Mouse (Mus musculus) MEL (cell line): ENCODE results near the gene Ifitm10. TPM values are rescaled to one million over a fixed set of nuclear protein-coding genes. Genes with fewer than 3 reads are reported as not detected.

Experiments used
- DNase-seq: peaks from one replicate; pipeline ENCODE4 v3.0.0; 2011; ENCODE audit warnings: low read depth, low spot score
- H3K27ac ChIP-seq: 2 replicates; pipeline ENCODE4 v1.5.1; 2012; ENCODE audit warnings: low read depth, mild to moderate bottlenecking, control low read depth, low read length, moderate library complexity; ENCODE audit not compliant: control insufficient read depth
- H3K27me3 ChIP-seq, 2 experiments: fragments of 150-350 bp in 1 of 2; sonication (generic) in 1 of 2; 2 replicates each; pipeline ENCODE4 v1.6.1; 2012; ENCODE audit warnings: low read length in 2 of 2, mild to moderate bottlenecking in 2 of 2, improper control_type of control experiment in 1 of 2, moderate library complexity in 1 of 2; ENCODE audit not compliant: insufficient read depth in 2 of 2, control insufficient read depth in 1 of 2
- H3K36me3 ChIP-seq, 2 experiments: 2 replicates each; pipeline ENCODE4 v1.6.1; 2012 to 2014; ENCODE audit warnings: low read length in 2 of 2, improper control_type of control experiment in 1 of 2, inconsistent platforms in 1 of 2, mild to moderate bottlenecking in 1 of 2; ENCODE audit not compliant: insufficient read depth in 2 of 2, control insufficient read depth in 1 of 2
- H3K4me1 ChIP-seq, 2 experiments: fragments of 150-350 bp in 1 of 2; sonication (generic) in 1 of 2; 2 replicates each; pipeline ENCODE4 v1.6.1; 2012; ENCODE audit warnings: low read length in 2 of 2, improper control_type of control experiment in 1 of 2, mild to moderate bottlenecking in 1 of 2; ENCODE audit not compliant: insufficient read depth in 2 of 2, control insufficient read depth in 1 of 2
- H3K4me3 ChIP-seq, 2 experiments: fragments of 150-350 bp in 1 of 2; sonication (generic) in 1 of 2; 2 replicates each; pipeline ENCODE4 v1.5.1; 2012; ENCODE audit warnings: low read depth in 2 of 2, low read length in 2 of 2, mild to moderate bottlenecking in 2 of 2, moderate library complexity in 2 of 2, control low read depth in 1 of 2, improper control_type of control experiment in 1 of 2; ENCODE audit not compliant: control insufficient read depth in 1 of 2, insufficient read depth in 1 of 2
- H3K79me2 ChIP-seq: 2 replicates; pipeline ENCODE4 v1.6.1; 2012; ENCODE audit warnings: mild to moderate bottlenecking, low read length, moderate library complexity; ENCODE audit not compliant: control insufficient read depth, poor library complexity, insufficient read depth
- H3K9ac ChIP-seq: 2 replicates; pipeline ENCODE4 v1.6.1; 2012; ENCODE audit warnings: low read depth, mild to moderate bottlenecking, control low read depth, low read length, moderate library complexity; ENCODE audit not compliant: control insufficient read depth, poor library complexity, severe bottlenecking
- H3K9me3 ChIP-seq: fragments of 150-350 bp; sonication (generic); replicated peaks from 2 replicates; pipeline ENCODE4 v1.6.1; 2012; ENCODE audit warnings: mild to moderate bottlenecking, low read length, improper control_type of control experiment, moderate library complexity; ENCODE audit not compliant: insufficient read depth
- EP300 ChIP-seq, 2 experiments: IDR thresholded peaks; 2 replicates each; pipeline ENCODE4 v1.6.1; 2011; ENCODE audit warnings: improper control_type of control experiment in 2 of 2, low read length in 2 of 2, low read depth in 1 of 2, mild to moderate bottlenecking in 1 of 2
- ETS1 ChIP-seq: IDR thresholded peaks from 2 replicates; pipeline ENCODE4 v1.6.1; 2012; ENCODE audit warnings: low read depth, mild to moderate bottlenecking, inconsistent platforms, low read length, improper control_type of control experiment, moderate library complexity
- GABPA ChIP-seq: IDR thresholded peaks from 2 replicates; pipeline ENCODE4 v1.6.1; 2012; ENCODE audit warnings: low read depth, mild to moderate bottlenecking, inconsistent platforms, low read length, improper control_type of control experiment, moderate library complexity
- GATA1 ChIP-seq: IDR thresholded peaks from 2 replicates; pipeline ENCODE4 v1.6.1; 2011; ENCODE audit warnings: low read depth, low read length, improper control_type of control experiment
- JUND ChIP-seq: IDR thresholded peaks from 2 replicates; pipeline ENCODE4 v1.6.1; 2011; ENCODE audit warnings: low read depth, mild to moderate bottlenecking, improper control_type of control experiment, low read length
- MAX ChIP-seq: IDR thresholded peaks from 2 replicates; pipeline ENCODE4 v1.6.1; 2011; ENCODE audit warnings: low read length, improper control_type of control experiment
- MYC ChIP-seq: IDR thresholded peaks from 2 replicates; pipeline ENCODE4 v1.6.1; 2011; ENCODE audit warnings: low read depth, mild to moderate bottlenecking, low read length, improper control_type of control experiment, moderate library complexity
- NELFE ChIP-seq: IDR thresholded peaks from 2 replicates; pipeline ENCODE4 v1.6.1; 2011; ENCODE audit warnings: low read depth, low read length, improper control_type of control experiment
- POLR2A ChIP-seq, 2 experiments: IDR thresholded peaks; 2 replicates each; pipeline ENCODE4 v1.6.1; 2011 to 2012; ENCODE audit warnings: low read length in 2 of 2, mild to moderate bottlenecking in 2 of 2, control low read depth in 1 of 2, improper control_type of control experiment in 1 of 2, low read depth in 1 of 2, moderate library complexity in 1 of 2; ENCODE audit not compliant: control insufficient read depth in 1 of 2, insufficient read depth in 1 of 2, poor library complexity in 1 of 2
- TAL1 ChIP-seq: IDR thresholded peaks from 2 replicates; pipeline ENCODE4 v1.6.1; 2012; ENCODE audit warnings: mild to moderate bottlenecking, inconsistent platforms, low read length, moderate library complexity, mixed read lengths
- TBP ChIP-seq: IDR thresholded peaks from 2 replicates; pipeline ENCODE4 v1.8.0; 2011; ENCODE audit warnings: low read depth, low read length, improper control_type of control experiment
- TCF12 ChIP-seq: IDR thresholded peaks from 2 replicates; pipeline ENCODE4 v1.6.1; 2014; ENCODE audit warnings: low read depth, mild to moderate bottlenecking, inconsistent platforms, low read length, improper control_type of control experiment, moderate library complexity
- UBTF ChIP-seq: IDR thresholded peaks from 2 replicates; pipeline ENCODE4 v1.6.1; 2012; ENCODE audit warnings: low read depth, mild to moderate bottlenecking, inconsistent platforms, low read length, improper control_type of control experiment, moderate library complexity, borderline replicate concordance; ENCODE audit not compliant: insufficient read depth
- USF1 ChIP-seq: IDR thresholded peaks from 2 replicates; pipeline ENCODE4 v1.6.1; 2014; ENCODE audit warnings: low read depth, mild to moderate bottlenecking, inconsistent platforms, low read length, improper control_type of control experiment, moderate library complexity
- ZMIZ1 ChIP-seq: IDR thresholded peaks from 2 replicates; pipeline ENCODE4 v1.6.1; 2012; ENCODE audit warnings: low read depth, mild to moderate bottlenecking, inconsistent platforms, low read length, improper control_type of control experiment, moderate library complexity
- ZNF384 ChIP-seq: IDR thresholded peaks from 2 replicates; pipeline ENCODE4 v1.6.1; 2012; ENCODE audit warnings: low read depth, mild to moderate bottlenecking, inconsistent platforms, low read length, improper control_type of control experiment
- polyA plus RNA-seq, 2 experiments: library from polyadenylated mRNA; stranded (reverse) in 1 of 2; unstranded in 1 of 2; fragments of >175 nt in 1 of 2; fragments of >200 nt in 1 of 2; gene quantifications; 2 replicates each; pipeline versions ENCODE4 v1.2.1 to v1.2.4; 2012; ENCODE audit warnings: low replicate concordance in 2 of 2, low read depth in 1 of 2; ENCODE audit not compliant: insufficient read length in 2 of 2, insufficient read depth in 1 of 2, missing spikeins in 1 of 2
- total RNA-seq: library from RNA; depleted of rRNA; stranded (reverse); fragments of 300-350 nt; gene quantifications from 2 replicates; pipeline ENCODE4 v1.2.3, GENCODE M21; 2012

The Ifitm10 gene
- total and polyA plus RNA-seq, 3 experiments, result 0.21 TPM; not detected in 2

GRCm38 (mm10) chr7:142395472-142395871 lies 21.9 kb upstream of the Ifitm10 start:
- peak; percentile 35 for DNase-seq
- TF ChIP-seq GATA1 (0 out of 2 replicates have a peak, but pooled peaks have one; percentile 40), JUND (no peak), EP300 (IDR thresholded peaks at IDR 0.05; ENCODE audit: low read depth in 1 of 2, low read length in 2 of 2) (peak; percentile 48 to 56; a peak in 3 of 4 replicates), ETS1 (0 out of 2 replicates have a peak, but pooled peaks have one; percentile 24), TAL1 (peak; percentile 54), MAX (peak; percentile 13; the same call in 1 of the 2 replicates), TCF12 (peak; percentile 36; the same call in 1 of the 2 replicates), UBTF (no peak)
- H3K9ac ChIP-seq, result no peak overlapping the region
- H3K4me3 ChIP-seq, result no peak overlapping the region
- no peaks in the 10 kb centered on the region for H3K9me3 ChIP-seq
- peak overlapping the region; percentile 35; the same call in 1 of the 2 replicates for H3K27ac ChIP-seq
- peaks cover 29 to 68% of the 10 kb centered on the region in 2 experiments for H3K4me1 ChIP-seq
- H3K27me3 ChIP-seq, result no peaks in the 10 kb centered on the region
- peaks cover 0 to 41% of the 10 kb centered on the region in 2 experiments; a peak in 2 of 4 replicates for H3K36me3 ChIP-seq
- no peaks in the 10 kb centered on the region for H3K79me2 ChIP-seq

DNA sequence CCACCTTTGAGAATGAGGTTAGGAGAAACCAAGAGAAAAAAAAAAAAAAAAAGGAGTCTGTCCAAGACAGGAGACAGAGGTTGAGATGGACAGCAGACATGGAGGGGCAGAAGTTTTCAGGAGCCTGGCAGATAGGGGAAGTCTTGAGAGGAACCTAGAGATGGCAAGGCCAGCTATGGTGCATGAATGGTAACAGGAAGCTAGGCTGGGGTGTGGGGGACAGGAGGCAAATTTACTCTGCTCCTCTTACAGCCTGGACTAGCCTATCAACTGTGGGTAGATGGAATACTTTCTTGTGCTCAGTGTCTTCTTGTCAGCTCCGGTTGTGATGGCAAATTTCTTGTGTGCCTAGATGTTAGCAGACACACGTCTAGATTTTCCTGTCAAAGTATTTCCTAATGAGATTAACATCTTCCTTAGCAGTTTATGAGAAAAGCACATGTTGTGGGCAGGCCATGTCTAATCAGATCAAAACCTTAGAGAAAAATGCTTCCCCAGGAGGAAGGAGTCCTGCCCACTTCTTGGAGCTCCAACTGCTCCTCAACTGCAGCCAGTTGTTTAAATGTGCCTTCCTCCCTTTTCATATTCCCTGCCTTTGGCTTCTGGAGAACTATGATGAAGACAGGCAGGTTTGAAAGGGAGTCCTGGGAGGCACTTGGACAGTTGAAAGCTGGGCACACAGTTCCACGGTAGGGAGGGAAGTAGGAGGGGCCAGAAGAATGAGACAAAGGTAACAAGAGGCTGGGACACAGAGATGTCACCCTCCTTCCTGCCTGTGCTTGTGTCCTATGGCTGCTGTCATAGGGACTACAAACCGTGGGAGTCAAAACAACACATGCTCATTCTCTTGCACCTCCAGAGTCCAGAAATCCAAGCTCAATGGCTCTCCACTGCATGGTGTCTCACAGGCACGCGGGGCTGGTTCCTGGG lies 21.0 kb upstream of the Ifitm10 start:
- no peak for TF ChIP-seq POLR2A (IDR thresholded peaks at IDR 0.05; ENCODE audit: control insufficient read depth in 1 of 2, insufficient read depth in 1 of 2, low read depth in 1 of 2, low read length in 2 of 2, poor library complexity in 1 of 2)
- TF ChIP-seq NELFE, result 0 out of 2 replicates have a peak, but pooled peaks have one; percentile 17
- TF ChIP-seq TBP, result 0 out of 2 replicates have a peak, but pooled peaks have one; percentile 29
- 0 out of 2 replicates have a peak, but pooled peaks have one; percentile 4 for TF ChIP-seq GATA1
- TF ChIP-seq ZNF384, result 0 out of 2 replicates have a peak, but pooled peaks have one; percentile 18
- TF ChIP-seq MAX, result peak; percentile 58; the same call in 1 of the 2 replicates
- peak; percentile 77 for TF ChIP-seq MYC
- TF ChIP-seq GABPA, result no peak
- peak; percentile 24; the same call in 1 of the 2 replicates for TF ChIP-seq ETS1
- TF ChIP-seq EP300 (IDR thresholded peaks at IDR 0.05; ENCODE audit: low read depth in 1 of 2, low read length in 2 of 2), result peak in 1 of 2 experiments; percentile 42; a peak in 2 of 4 replicates
- no peak for TF ChIP-seq USF1
- TF ChIP-seq ZMIZ1, result no peak
- H3K36me3 ChIP-seq, result peaks cover 0 to 34% of the 10 kb centered on the region in 2 experiments; a peak in 2 of 4 replicates
- H3K4me3 ChIP-seq, result no peak overlapping the region
- H3K27me3 ChIP-seq, result no peaks in the 10 kb centered on the region
- DNase-seq, result peak; percentile 77
- H3K9ac ChIP-seq, result peak overlapping the region; percentile 18; the same call in 1 of the 2 replicates
- peaks cover 29 to 64% of the 10 kb centered on the region in 2 experiments for H3K4me1 ChIP-seq
- peak overlapping the region; percentile 84 for H3K27ac ChIP-seq
- no peaks in the 10 kb centered on the region for H3K9me3 ChIP-seq
- no peaks in the 10 kb centered on the region for H3K79me2 ChIP-seq
